Mouse (Mus musculus) R1 (cell line): Measurements from ENCODE around the gene Zc3h10.
"Not testable (repeated sequence)": the region's sequence is repeated elsewhere in the genome, so short reads cannot be mapped to it uniquely, and the experiment has no call there.

ENCODE experiments used
- DNase-seq: peaks from one replicate; pipeline ENCODE4 v3.0.0-alpha.2; 2018; ENCODE audit warnings: low read depth, low spot score

Gene Zc3h10

DNA sequence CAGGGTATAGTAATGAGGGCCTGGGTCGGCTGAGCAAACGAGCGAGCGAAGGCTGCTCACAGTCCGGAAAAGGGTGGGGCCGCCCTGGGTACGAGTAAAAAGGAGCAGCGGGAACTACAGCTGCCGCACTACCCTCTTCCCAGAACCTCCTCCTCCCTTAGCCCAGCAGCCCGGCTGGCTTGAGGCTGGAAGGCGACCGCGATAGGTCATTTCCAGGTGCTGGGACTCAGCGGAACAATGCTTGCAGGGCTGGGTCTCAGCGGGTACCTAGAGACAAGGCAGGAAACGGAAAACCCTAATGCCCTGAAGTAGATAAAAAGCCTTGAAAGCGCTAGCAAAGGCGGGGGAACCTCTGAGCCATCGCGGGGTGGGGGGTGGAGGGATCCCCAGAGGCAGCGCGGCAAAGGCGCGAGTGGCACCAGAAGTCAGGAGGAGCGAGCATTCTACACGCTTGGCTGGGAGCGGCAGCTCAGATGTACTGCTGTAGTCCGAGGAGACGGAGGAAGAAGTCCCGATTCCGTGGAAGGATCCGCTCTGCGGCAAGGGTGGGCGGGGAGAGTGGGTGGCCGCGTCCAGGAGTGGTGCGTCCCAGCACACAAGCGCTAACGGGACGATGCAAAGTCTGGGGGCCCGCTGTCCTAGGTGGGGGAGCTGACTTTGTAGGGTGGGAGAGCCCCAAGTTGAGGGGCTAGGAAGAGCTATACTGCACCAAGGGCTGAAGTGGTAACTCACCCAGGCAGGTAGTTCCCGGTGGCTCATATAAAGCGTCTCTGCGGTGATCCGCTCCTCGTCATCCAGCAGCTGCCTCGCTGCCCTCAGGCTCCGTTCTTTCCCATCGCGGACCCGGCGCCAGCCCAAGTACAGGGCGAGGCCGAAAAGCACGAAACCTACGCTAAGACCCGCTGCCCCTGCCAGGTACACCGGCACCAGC, 22.6 kb downstream of the Zc3h10 start:
- peak; percentile 92 for DNase-seq

DNA sequence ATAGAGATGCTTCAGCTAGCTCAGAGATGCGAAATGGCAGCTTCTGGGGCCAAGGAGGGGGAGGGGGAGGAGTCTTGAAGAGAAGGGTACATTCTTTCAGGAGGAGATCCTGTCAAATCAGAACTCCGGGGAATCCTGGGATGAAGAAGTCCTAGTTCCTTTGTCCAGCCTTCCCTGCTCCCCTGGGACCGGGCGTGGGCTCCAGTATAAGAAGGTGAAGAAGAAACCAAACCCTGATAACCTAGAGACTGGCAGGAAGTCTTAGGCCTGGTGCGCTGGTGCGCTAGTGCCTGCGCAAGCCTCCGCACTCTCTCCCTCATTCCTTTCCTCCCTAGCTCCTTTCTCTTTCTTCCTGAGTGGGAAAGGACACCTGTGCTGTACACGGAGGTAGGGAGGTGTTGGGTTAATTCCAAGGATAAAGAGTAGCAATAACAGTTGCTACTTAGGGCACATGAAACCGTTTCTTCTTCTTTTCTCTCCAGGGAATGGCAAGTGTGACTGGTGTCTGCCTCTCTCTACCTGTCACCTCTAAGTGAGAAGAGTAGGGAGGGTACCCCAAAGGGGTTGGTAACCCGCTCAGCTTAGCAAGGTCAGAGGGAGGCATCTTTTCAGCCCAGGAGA, 23.4 kb downstream of the Zc3h10 start:
- DNase-seq, result peak; percentile 58

DNA sequence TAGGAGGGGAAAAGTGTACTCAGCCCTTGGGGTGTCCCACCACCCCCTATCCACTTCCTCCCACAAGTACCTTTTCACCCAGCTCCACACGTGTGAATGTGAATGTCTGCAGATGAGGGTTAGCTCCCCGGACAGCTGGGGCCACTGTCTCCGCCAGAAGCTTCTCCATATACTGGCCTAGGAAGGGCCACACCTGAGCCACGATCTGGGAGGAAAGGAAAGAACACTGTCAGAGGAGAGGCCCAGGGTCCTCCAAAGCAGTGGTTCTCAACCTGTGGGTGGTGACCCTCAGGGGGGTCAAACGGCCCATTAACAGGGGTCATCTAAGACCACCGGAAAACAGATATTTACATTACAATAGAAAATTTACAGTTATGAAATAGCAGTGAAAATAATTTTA, 25.2 kb downstream of the Zc3h10 start:
- DNase-seq, result no peak

DNA sequence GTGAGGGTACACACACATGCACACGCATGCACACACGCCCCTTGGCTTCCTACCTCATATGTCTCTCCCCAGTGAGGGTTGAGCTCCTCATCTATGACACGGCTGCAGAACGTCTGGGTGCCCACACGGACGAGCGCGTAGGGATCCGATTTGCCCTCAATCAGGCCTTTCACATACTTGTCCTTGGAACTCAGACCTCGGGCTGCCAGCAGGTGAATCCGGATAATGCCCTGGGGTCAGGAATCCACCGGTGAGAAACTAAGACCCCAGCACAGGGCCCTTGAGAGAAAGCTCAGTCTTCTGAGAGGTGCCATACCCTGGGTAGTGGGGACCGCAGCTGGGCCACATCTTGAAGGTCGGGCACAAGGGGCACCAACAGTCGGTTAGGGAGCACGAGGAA, 27.0 kb downstream of the Zc3h10 start:
- no peak for DNase-seq

- DNase-seq, result peak; percentile 81
These were observed 28.7 kb downstream of the Zc3h10 start for GRCm38 (mm10) chr10:128518833-128519232.

GRCm38 (mm10) chr10:128516677-128517076, 30.9 kb downstream of the Zc3h10 start:
- peak; percentile 55 for DNase-seq

DNA sequence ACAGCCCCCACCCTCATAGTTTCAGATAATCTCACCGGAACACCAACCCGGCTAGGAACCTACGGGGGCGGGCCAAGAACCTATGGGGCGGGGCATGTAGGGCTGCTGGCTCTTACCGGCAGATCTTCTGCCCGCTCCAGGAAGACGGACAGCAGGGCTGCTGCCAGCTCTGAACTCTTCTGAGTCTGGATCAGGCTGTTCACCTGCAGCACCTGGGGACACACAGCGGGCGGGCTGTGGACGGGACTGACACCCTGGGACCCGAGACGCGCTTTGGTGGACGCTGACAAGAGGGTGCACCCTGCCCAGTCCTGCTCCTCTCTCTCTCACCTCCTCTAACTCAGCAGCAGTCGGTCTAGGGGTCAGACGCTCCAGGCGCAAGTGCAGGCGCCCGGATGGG, 31.5 kb downstream of the Zc3h10 start:
- DNase-seq, result peak; percentile 51

GRCm38 (mm10) chr10:128515044-128515443, 32.5 kb downstream of the Zc3h10 start:
- no peak for DNase-seq

GRCm38 (mm10) chr10:128511761-128512160, 35.8 kb downstream of the Zc3h10 start:
- no peak for DNase-seq

- DNase-seq, result no peak
These were observed 36.4 kb downstream of the Zc3h10 start for GRCm38 (mm10) chr10:128511189-128511588.

- no peak for DNase-seq
These were observed 37.3 kb downstream of the Zc3h10 start for GRCm38 (mm10) chr10:128510301-128510700.

- no peak for DNase-seq
These were observed 37.7 kb downstream of the Zc3h10 start for GRCm38 (mm10) chr10:128509831-128510230.

- no peak for DNase-seq
These were observed 38.4 kb downstream of the Zc3h10 start for GRCm38 (mm10) chr10:128509203-128509602.

- DNase-seq, result no peak
These were observed 39.3 kb downstream of the Zc3h10 start for GRCm38 (mm10) chr10:128508260-128508659.

GRCm38 (mm10) chr10:128505974-128506373, 41.6 kb downstream of the Zc3h10 start:
- peak; percentile 67 for DNase-seq

DNA sequence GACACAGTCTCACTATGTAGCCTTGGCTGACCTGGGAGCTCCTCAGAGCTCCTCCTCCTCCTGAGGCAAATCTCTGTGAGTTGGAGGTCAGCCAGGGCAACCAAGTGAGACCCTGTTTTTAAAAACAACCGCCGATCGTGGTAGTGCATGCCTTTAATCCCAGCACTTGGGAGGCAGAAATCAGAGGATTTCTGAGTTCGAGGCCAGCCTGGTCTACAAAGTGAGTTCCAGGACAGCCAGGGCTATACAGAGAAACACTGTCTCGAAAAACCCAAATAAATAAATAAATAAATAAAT, 42.3 kb downstream of the Zc3h10 start:
- not testable (repeated sequence) for DNase-seq

DNA sequence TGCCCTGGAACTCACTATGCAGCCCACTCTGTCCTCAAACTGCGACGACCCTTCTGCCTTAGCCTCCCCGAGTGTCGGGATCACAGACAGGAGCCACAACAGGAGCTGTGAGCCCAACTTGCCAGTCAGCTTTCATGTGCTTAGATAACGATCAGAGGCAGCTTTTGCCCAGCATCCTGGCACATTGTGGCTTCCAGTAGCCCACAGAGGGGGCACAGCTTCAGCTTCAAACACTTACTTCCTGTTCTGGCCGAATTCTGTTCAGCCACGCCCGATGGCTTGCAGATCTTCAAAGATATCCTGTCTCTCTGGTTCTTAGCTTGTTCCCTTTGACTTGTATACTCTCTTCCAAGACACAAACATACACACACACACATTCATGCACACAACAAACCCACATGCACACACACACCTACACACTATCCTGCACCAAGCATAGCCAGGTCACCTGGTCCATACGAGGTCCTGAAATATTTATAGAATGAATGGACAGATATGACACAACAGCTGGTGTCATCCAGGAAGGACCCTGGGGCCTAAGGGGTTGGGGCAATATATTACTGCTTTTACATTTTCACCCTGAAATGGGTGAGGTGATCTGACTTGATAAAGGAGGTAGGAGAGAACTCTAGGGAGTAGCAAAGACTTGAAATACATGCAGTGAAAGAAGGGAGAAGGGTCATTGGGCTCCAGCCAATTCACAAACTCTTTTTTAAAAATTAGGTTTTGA, 42.8 kb downstream of the Zc3h10 start:
- no peak for DNase-seq

DNA sequence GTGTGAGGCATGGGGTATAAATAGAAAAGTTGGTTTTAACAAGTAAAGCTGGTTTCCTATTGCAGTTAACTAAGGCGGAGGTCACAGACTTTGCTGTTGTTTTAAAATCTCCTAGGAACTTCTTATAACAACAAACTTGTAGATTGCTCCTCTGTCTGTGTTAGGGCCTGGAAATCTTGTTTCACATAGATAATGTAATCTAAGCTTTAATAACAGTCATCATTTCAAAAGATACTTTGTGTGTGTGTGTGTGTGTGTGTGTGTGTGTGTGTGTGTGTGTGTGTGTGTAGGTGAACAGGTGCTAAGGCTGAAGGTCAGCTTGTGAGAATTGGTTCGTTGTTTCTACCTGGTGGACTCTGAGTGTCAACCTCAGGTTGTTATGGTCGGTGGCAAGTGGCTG, 43.6 kb downstream of the Zc3h10 start:
- DNase-seq, result no peak

DNA sequence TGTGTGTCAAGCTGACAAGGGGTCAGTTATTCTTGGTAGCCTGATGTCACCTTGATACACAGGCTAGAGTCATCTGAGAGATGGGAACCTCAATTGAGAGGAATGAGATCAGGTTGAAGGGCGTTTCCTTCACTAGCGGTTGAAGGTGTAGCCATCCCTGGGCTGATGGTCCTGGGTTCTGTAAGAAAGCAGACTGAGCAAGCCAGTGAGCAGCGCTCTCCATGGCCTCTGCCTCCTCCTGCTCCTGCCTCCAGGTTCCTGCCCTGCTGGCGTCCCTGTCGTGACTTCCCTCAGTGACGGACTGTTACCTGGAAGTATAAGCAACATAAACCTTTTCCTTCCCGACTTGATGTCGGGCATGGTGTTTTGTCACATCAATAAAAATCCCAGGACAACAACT, 44.0 kb downstream of the Zc3h10 start:
- no peak for DNase-seq

DNA sequence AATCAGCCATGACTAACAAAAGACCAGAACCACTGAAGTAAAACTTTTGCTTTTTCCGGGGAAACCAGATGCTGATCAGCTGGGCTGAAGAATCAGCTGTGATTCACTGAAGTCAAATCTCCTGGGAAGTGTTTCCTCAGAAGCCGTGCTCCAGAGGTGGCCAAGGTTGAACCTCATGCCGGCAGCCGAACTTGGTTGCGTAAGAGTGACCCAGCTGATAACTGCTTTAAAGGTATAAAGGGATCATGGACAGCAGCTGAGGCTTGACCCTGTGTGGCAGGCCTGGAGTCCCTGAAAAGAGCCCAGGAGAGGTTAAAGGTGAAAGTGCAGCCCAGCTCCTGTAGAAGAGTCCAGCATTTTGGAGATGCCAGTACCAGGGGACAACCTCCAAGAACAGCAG, 45.2 kb downstream of the Zc3h10 start:
- no peak for DNase-seq

- DNase-seq, result peak; percentile 67
These were observed 48.4 kb downstream of the Zc3h10 start for GRCm38 (mm10) chr10:128499116-128499671.

DNA sequence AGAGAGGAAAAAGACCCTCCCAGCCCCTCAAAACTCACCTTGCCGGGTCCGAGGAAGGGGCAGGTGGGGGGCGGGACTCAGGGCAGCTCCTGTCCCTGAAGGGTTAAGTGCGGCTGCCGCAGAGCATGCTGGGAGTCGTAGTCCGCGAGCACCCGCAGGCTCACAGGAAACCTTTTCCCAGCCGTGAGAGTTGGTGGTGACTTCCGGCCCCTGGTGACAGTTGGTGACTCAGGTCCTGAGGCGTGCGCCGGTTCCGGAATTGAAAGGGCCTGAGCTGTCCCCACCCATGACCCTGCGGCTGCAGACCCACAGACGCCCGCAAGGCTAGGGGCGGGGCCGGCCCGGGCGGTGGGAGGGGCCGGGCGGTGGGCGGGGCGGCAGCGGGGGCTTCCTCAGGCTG, 49.0 kb downstream of the Zc3h10 start, which contains the start of gene Myl6b:
TSS of gene Myl6b (minus strand) at position 96 of the 400 bp plus-strand sequence.
- DNase-seq, result peak; percentile 99
